Mouse (Mus musculus): Measurements from ENCODE around the gene Tmprss11g. TPM values are rescaled to one million over a fixed set of nuclear protein-coding genes. Genes with fewer than 3 reads are reported as not detected.

Tmprss11g gene
- not detected in 2 replicates for polyA plus RNA-seq (2015; fragmentation: Nextera tagmentation; extraction: Ambion mirVana)

DNA sequence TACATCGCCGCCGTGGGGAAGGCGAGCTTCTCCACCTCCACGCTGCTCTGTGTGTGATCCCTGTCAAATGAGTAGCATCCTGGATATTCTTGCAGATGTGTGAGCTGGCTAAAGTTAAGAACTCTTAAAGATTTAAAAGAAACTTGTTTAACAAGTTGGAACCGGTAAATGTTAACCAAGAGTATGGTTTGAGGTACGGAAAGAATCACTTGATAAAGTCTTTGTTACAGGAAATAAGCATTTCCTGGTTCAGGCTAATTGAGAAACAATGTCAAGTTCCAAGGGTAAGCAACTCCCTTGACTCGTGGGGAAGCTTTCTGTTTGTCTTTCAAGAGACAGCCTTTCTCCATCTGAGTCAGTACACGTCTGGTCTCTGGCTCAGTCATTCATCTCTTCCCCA, at the start of gene Tmprss11g:
Tmprss11g (minus strand) TSS at position 101 of the 400 bp plus-strand sequence.
- WGBS = 73% methylated on average over 9 of the region's 9 CpGs
- H3K4me1 ChIP-seq (ENCODE audit: insufficient read depth, low read length) = no peaks in the 10 kb centered on the region
- H3K4me2 ChIP-seq (replicated peaks; ENCODE audit: low read depth, low read length) = no peak within 1 kb of the TSS
- no peak within 1 kb of the TSS for H3K9ac ChIP-seq (replicated peaks; ENCODE audit: low read length)
- no peaks in the 10 kb centered on the region for H3K27me3 ChIP-seq (ENCODE audit: insufficient read depth, low read length)
- no peak within 1 kb of the TSS for H3K4me3 ChIP-seq (ENCODE audit: low read length)
- no peak within 1 kb of the TSS for H3K27ac ChIP-seq (ENCODE audit: low read length)
- H3K9me3 ChIP-seq (ENCODE audit: low read length) = no peaks in the 10 kb centered on the region
- ATAC-seq (ENCODE audit: low FRiP score, low TSS enrichment) = no peak
- H3K36me3 ChIP-seq (ENCODE audit: insufficient read depth, low read length) = no peaks in the 10 kb centered on the region

DNA sequence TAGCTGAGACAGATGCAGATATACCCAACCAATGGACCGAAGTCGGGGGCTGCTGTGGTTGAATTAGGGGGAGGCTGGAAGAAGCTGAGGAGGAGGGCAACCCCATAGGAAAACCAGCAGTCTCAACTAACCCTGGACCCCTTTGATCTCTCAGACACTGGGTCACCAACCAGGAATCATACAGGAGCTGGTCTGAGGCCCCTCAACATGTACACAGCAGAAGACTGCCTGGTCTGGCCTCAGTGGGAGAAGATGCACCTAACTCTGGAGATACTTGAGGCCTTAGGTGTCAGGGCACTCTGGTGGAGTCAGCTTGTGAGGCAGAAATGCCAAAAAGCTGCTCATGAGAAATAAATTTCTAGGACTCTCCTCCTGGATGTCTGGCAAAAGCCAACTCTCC, 28.3 kb upstream of the Tmprss11g start:
- Histone ChIP-seq H3K4me2 (replicated peaks; ENCODE audit: low read depth, low read length) (no peak overlapping the region), H3K36me3 (ENCODE audit: insufficient read depth, low read length) (no peaks in the 10 kb centered on the region), H3K9me3 (ENCODE audit: low read length) (no peaks in the 10 kb centered on the region), H3K9ac (replicated peaks; ENCODE audit: low read length) (no peak overlapping the region), H3K27ac (ENCODE audit: low read length) (no peak overlapping the region), H3K4me1 (ENCODE audit: insufficient read depth, low read length) (no peaks in the 10 kb centered on the region), H3K4me3 (ENCODE audit: low read length) (no peak overlapping the region), H3K27me3 (ENCODE audit: insufficient read depth, low read length) (no peaks in the 10 kb centered on the region)
- WGBS = 82% methylated on average over 2 of the region's 2 CpGs
- ATAC-seq (ENCODE audit: low FRiP score, low TSS enrichment) = no peak

DNA sequence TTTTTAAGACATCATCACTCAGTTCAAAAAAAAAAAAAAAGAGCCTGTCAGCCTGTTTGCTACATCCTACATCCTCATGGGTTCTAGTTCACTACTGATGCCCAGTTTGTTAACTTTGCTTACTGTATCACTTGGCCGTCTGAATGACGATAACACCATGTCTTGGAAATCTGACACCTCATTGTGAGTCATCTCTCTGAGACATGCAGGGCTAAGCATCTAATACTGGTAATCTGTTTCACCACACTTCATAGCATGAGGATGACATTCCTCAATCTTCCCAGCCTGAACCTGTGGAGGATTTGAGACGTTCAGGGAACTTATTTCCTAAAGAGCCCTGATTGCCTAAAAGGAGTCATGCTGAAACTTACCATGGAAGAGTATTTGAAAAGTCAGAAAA, 22.2 kb upstream of the Tmprss11g start:
- WGBS = 65% methylated on average over 3 of the region's 3 CpGs
- Histone ChIP-seq H3K9ac (replicated peaks; ENCODE audit: low read length) (no peak overlapping the region), H3K4me3 (ENCODE audit: low read length) (no peak overlapping the region), H3K27me3 (ENCODE audit: insufficient read depth, low read length) (no peaks in the 10 kb centered on the region), H3K27ac (ENCODE audit: low read length) (no peak overlapping the region), H3K4me1 (ENCODE audit: insufficient read depth, low read length) (no peaks in the 10 kb centered on the region), H3K4me2 (replicated peaks; ENCODE audit: low read depth, low read length) (no peak overlapping the region), H3K9me3 (ENCODE audit: low read length) (no peaks in the 10 kb centered on the region), H3K36me3 (ENCODE audit: insufficient read depth, low read length) (no peaks in the 10 kb centered on the region)
- no peak for ATAC-seq (ENCODE audit: low FRiP score, low TSS enrichment)

DNA sequence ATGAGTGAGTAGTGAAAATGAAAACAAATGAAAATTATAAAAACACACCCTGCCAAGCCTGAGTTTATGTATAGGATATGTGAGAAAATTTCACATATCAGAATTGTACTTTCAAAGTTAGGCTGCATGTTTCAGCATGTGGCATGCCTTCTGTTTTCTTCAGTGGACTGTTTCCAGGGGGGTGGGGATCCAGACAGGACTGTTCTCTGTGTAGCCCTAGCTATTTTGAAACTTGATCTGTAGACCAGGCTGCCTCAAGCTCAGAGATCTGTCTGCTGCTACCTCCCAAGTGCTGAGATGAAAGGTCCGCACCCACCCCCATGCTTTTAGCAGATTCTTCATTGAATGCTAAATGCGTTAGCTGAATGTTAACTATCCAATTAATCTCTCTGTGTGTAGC, 10.3 kb upstream of the Tmprss11g start:
- Histone ChIP-seq H3K36me3 (ENCODE audit: insufficient read depth, low read length) (no peaks in the 10 kb centered on the region), H3K27me3 (ENCODE audit: insufficient read depth, low read length) (no peaks in the 10 kb centered on the region), H3K9ac (replicated peaks; ENCODE audit: low read length) (no peak overlapping the region), H3K4me1 (ENCODE audit: insufficient read depth, low read length) (no peaks in the 10 kb centered on the region), H3K4me3 (ENCODE audit: low read length) (no peak overlapping the region), H3K4me2 (replicated peaks; ENCODE audit: low read depth, low read length) (no peak overlapping the region), H3K9me3 (ENCODE audit: low read length) (no peaks in the 10 kb centered on the region), H3K27ac (ENCODE audit: low read length) (no peak overlapping the region)
- no peak for ATAC-seq (ENCODE audit: low FRiP score, low TSS enrichment)
- WGBS = 73% methylated on average over 2 of the region's 2 CpGs

DNA sequence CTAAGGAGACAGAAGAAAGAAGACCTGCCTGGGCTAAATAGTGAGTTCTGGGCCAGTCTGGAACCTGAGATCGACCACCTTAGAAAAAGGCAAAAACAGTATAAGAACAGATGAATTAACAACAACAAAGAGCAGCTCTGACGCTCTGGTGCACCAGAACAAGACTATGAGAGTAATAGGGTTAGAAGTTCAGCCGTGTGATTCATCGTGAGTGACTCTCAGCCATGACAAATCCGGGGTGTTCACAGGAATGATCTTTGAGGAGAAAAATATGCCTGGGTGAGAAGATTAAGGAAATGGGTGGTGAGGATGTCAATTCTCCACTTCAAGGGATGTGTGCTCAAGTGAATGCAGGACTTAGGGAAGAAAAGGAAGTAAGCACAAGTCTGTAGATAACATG, 6.9 kb downstream of the Tmprss11g start:
- H3K4me3 ChIP-seq (ENCODE audit: low read length) = no peak overlapping the region
- no peak overlapping the region for H3K9ac ChIP-seq (replicated peaks; ENCODE audit: low read length)
- no peaks in the 10 kb centered on the region for H3K9me3 ChIP-seq (ENCODE audit: low read length)
- no peak overlapping the region for H3K4me2 ChIP-seq (replicated peaks; ENCODE audit: low read depth, low read length)
- H3K27me3 ChIP-seq (ENCODE audit: insufficient read depth, low read length) = no peaks in the 10 kb centered on the region
- WGBS = 75% methylated on average over 5 of the region's 5 CpGs
- H3K36me3 ChIP-seq (ENCODE audit: insufficient read depth, low read length) = no peaks in the 10 kb centered on the region
- no peaks in the 10 kb centered on the region for H3K4me1 ChIP-seq (ENCODE audit: insufficient read depth, low read length)
- H3K27ac ChIP-seq (ENCODE audit: low read length) = no peak overlapping the region
- ATAC-seq (ENCODE audit: low FRiP score, low TSS enrichment) = no peak

DNA sequence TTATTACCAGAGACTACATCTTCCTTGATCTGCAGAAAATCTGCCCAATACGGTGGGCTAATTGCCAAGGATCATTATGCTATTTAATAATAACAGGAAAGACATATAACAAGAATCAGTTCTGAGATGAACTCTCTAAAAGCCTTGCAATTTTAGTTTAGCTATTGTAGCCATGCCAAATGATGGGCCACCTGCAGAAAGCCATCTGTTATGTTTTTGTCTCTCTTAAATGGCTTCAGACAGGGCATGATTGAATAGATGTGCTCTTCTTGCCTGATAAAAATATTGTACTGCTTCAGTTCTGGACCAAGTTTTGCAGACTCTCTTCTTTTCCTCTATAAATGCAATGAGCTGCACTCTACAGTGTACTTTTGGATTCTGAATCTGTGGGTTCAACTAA, 24.9 kb downstream of the Tmprss11g start:
- H3K4me3 ChIP-seq (ENCODE audit: low read length) = no peak overlapping the region
- H3K27me3 ChIP-seq (ENCODE audit: insufficient read depth, low read length) = no peaks in the 10 kb centered on the region
- no peaks in the 10 kb centered on the region for H3K9me3 ChIP-seq (ENCODE audit: low read length)
- no peaks in the 10 kb centered on the region for H3K36me3 ChIP-seq (ENCODE audit: insufficient read depth, low read length)
- ATAC-seq (ENCODE audit: low FRiP score, low TSS enrichment) = no peak
- no peak overlapping the region for H3K27ac ChIP-seq (ENCODE audit: low read length)
- no peaks in the 10 kb centered on the region for H3K4me1 ChIP-seq (ENCODE audit: insufficient read depth, low read length)
- no peak overlapping the region for H3K9ac ChIP-seq (replicated peaks; ENCODE audit: low read length)
- no peak overlapping the region for H3K4me2 ChIP-seq (replicated peaks; ENCODE audit: low read depth, low read length)
- 64% methylated on average over 1 of the region's 1 CpGs for WGBS

DNA sequence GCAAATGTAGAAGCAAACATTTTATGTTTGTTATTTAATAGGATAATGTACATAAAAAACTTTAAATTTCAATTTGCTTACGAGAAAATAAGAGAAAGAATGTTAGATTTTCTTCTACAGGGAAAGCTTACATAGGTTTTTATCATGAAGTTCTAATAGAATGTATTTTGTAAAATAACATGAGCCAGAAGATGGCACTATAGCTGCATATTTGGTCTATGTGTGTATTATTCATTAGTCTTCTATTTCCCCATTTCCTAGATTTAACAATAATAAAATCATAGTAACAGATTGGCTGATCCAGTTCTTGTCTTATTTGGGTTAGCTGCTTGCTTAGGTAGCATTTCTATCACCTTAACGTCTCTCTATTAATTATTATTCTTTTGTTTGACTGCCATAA, 35.8 kb downstream of the Tmprss11g start:
- ATAC-seq (ENCODE audit: low FRiP score, low TSS enrichment) = no peak
- no peaks in the 10 kb centered on the region for H3K4me1 ChIP-seq (ENCODE audit: insufficient read depth, low read length)
- H3K9ac ChIP-seq (replicated peaks; ENCODE audit: low read length) = no peak overlapping the region
- no peak overlapping the region for H3K4me2 ChIP-seq (replicated peaks; ENCODE audit: low read depth, low read length)
- no peak overlapping the region for H3K4me3 ChIP-seq (ENCODE audit: low read length)
- no peak overlapping the region for H3K27ac ChIP-seq (ENCODE audit: low read length)
- no peaks in the 10 kb centered on the region for H3K9me3 ChIP-seq (ENCODE audit: low read length)
- no peaks in the 10 kb centered on the region for H3K27me3 ChIP-seq (ENCODE audit: insufficient read depth, low read length)
- 72% methylated on average over 2 of the region's 2 CpGs for WGBS
- no peaks in the 10 kb centered on the region for H3K36me3 ChIP-seq (ENCODE audit: insufficient read depth, low read length)

DNA sequence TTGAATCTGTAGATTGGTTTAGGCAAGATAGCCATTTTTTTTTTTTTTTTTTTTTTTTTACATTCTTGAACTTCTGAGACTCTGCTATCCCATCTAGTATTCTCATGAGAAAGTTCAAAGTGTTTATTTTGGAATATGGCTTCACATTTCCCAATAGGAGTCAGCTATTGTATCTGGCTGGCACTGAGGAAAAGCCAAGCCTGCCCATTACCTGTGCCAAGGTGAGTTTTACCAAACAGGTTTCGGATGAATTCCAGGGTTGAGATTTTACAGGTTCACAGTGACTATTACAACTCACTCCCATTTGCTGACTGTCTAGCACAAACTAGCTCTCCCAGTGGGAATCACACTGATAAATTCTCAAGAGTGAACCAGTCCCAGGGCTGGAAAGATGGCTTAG, 36.4 kb downstream of the Tmprss11g start:
- Histone ChIP-seq H3K4me1 (ENCODE audit: insufficient read depth, low read length) (no peaks in the 10 kb centered on the region), H3K27ac (ENCODE audit: low read length) (no peak overlapping the region), H3K9ac (replicated peaks; ENCODE audit: low read length) (no peak overlapping the region), H3K27me3 (ENCODE audit: insufficient read depth, low read length) (no peaks in the 10 kb centered on the region), H3K4me3 (ENCODE audit: low read length) (no peak overlapping the region), H3K36me3 (ENCODE audit: insufficient read depth, low read length) (no peaks in the 10 kb centered on the region), H3K4me2 (replicated peaks; ENCODE audit: low read depth, low read length) (no peak overlapping the region), H3K9me3 (ENCODE audit: low read length) (no peaks in the 10 kb centered on the region)
- ATAC-seq (ENCODE audit: low FRiP score, low TSS enrichment) = no peak
- 86% methylated on average over 1 of the region's 1 CpGs for WGBS

DNA sequence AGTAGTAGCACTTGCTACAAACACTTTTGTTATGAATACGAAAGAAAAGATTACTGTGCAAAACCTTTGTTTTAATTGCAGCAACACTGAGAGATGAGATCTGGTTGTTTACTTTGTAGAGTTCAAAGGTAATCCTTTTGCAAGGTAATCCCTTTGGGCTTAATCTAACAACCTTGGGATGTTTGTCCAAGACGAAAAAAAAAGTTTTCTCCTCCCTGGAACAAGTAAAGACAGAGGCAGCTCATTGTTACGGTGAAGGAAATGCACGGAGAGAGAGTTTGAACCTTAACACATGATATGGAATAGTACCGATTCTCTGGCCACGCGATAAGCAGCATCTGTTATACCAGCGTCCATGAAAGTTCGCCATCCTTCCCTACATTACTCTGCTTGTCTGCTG, 44.5 kb downstream of the Tmprss11g start:
- Histone ChIP-seq H3K36me3 (ENCODE audit: insufficient read depth, low read length) (no peaks in the 10 kb centered on the region), H3K4me3 (ENCODE audit: low read length) (no peak overlapping the region), H3K4me1 (ENCODE audit: insufficient read depth, low read length) (no peaks in the 10 kb centered on the region), H3K27me3 (ENCODE audit: insufficient read depth, low read length) (no peaks in the 10 kb centered on the region), H3K27ac (ENCODE audit: low read length) (no peak overlapping the region), H3K9ac (replicated peaks; ENCODE audit: low read length) (no peak overlapping the region), H3K4me2 (replicated peaks; ENCODE audit: low read depth, low read length) (no peak overlapping the region), H3K9me3 (ENCODE audit: low read length) (no peaks in the 10 kb centered on the region)
- WGBS = 78% methylated on average over 9 of the region's 9 CpGs
- no peak for ATAC-seq (ENCODE audit: low FRiP score, low TSS enrichment)

DNA sequence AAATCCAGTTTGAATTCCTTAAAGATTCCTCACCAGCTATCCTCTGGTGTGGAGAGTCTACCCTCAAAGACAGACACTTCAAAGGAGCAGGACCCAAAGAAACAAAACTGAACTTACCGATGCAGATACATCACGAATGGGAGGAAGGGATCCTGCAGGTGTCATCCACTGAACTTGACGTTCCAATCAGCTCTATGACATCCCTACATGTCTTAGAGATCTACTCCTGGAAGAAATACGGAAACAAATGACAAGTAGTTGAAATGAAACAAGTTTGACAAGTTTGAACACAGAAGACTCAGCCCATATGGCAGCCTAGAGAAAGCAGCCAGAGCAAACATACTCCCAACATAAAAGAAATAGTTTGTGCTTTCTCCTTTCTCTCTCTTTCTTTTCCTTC, 49.5 kb downstream of the Tmprss11g start, which contains the start of gene Tmprss11a:
Tmprss11a (minus strand) TSS at position 101 of the 400 bp plus-strand sequence.
- H3K4me2 ChIP-seq (replicated peaks; ENCODE audit: low read depth, low read length) = no peak within 1 kb of the TSS
- H3K27ac ChIP-seq (ENCODE audit: low read length) = no peak within 1 kb of the TSS
- H3K27me3 ChIP-seq (ENCODE audit: insufficient read depth, low read length) = no peaks in the 10 kb centered on the region
- no peak for ATAC-seq (ENCODE audit: low FRiP score, low TSS enrichment)
- H3K9ac ChIP-seq (replicated peaks; ENCODE audit: low read length) = no peak within 1 kb of the TSS
- WGBS = 62% methylated on average over 4 of the region's 4 CpGs
- H3K9me3 ChIP-seq (ENCODE audit: low read length) = no peaks in the 10 kb centered on the region
- H3K4me3 ChIP-seq (ENCODE audit: low read length) = no peak within 1 kb of the TSS
- no peaks in the 10 kb centered on the region for H3K36me3 ChIP-seq (ENCODE audit: insufficient read depth, low read length)
- H3K4me1 ChIP-seq (ENCODE audit: insufficient read depth, low read length) = no peaks in the 10 kb centered on the region

DNA sequence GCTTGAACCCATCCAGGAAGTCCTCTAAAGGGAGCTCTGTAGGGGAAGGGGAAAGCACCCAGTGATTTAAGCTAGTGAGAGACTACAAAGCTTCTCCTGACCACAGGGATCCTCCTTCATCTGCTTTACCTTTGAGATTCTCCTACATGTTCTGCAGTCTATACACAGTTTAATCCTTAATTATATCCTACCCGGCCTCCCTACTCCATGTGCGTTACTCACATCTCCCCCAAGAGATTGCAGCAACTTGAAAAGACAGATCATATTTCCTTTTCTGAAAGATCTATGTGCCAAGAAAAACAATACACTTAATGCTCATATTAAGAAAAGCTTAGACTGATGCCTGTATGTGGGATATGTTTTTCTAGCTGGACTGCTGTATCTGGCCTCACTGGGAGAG, 79.1 kb downstream of the Tmprss11g start:
- Histone ChIP-seq H3K4me1 (ENCODE audit: insufficient read depth, low read length) (no peaks in the 10 kb centered on the region), H3K4me2 (replicated peaks; ENCODE audit: low read depth, low read length) (no peak overlapping the region), H3K9me3 (ENCODE audit: low read length) (no peaks in the 10 kb centered on the region), H3K27me3 (ENCODE audit: insufficient read depth, low read length) (no peaks in the 10 kb centered on the region), H3K9ac (replicated peaks; ENCODE audit: low read length) (no peak overlapping the region), H3K4me3 (ENCODE audit: low read length) (no peak overlapping the region), H3K36me3 (ENCODE audit: insufficient read depth, low read length) (no peaks in the 10 kb centered on the region), H3K27ac (ENCODE audit: low read length) (no peak overlapping the region)
- 14% methylated on average over 2 of the region's 2 CpGs for WGBS
- no peak for ATAC-seq (ENCODE audit: low FRiP score, low TSS enrichment)

All from kidney, embryonic 16.5 days (tissue).